Mouse (Mus musculus) midbrain, embryonic 14.5 days (tissue): ENCODE data around the gene Cdh13. TPM values are rescaled to one million over a fixed set of nuclear protein-coding genes. Genes with fewer than 3 reads are reported as not detected.
A peak's percentile ranks its signal among the peaks of the same experiment; 100 is the strongest.

Experiments
- ATAC-seq: fragments of 200-750 bp; cut with Nextera tagmentation; 2 replicates; pipeline ENCODE4 v1.8.0; 2017; ENCODE audit warnings: moderate number of reproducible peaks, moderate library complexity; ENCODE audit not compliant: low FRiP score, low TSS enrichment
- DNase-seq: peaks from one replicate; pipeline ENCODE4 v3.0.0-alpha.2; 2015
- H3K27ac ChIP-seq: fragments of 300-500 bp; sonication (generic); replicated peaks from 2 replicates; pipeline ENCODE4 v1.5.1; 2014; ENCODE audit warnings: mild to moderate bottlenecking, low read depth, low read length, moderate library complexity
- H3K27me3 ChIP-seq: fragments of 300-500 bp; sonication (generic); 2 replicates; pipeline ENCODE4 v1.6.1; 2014; ENCODE audit warnings: low read length, control low read depth, mixed read lengths; ENCODE audit not compliant: control insufficient read depth, insufficient read depth
- H3K36me3 ChIP-seq: fragments of 300-500 bp; sonication (generic); 2 replicates; pipeline ENCODE4 v1.6.1; 2014; ENCODE audit warnings: low read length, control low read depth; ENCODE audit not compliant: control insufficient read depth, insufficient read depth
- H3K4me1 ChIP-seq: fragments of 300-500 bp; sonication (generic); 2 replicates; pipeline ENCODE4 v1.6.1; 2014; ENCODE audit warnings: mild to moderate bottlenecking, antibody characterized with exemption, low read length, control low read depth; ENCODE audit not compliant: control insufficient read depth, insufficient read depth
- H3K4me2 ChIP-seq: fragments of 300-500 bp; sonication (generic); 2 replicates; pipeline ENCODE4 v1.6.1; 2014; ENCODE audit warnings: mild to moderate bottlenecking, low read length, moderate library complexity
- H3K4me3 ChIP-seq: fragments of 300-500 bp; sonication (generic); replicated peaks from 2 replicates; pipeline ENCODE4 v1.5.1; 2014; ENCODE audit warnings: low read depth, low read length
- H3K9ac ChIP-seq: fragments of 300-500 bp; sonication (generic); replicated peaks from 2 replicates; pipeline ENCODE4 v1.6.1; 2014; ENCODE audit warnings: mild to moderate bottlenecking, low read length, moderate library complexity
- H3K9me3 ChIP-seq: fragments of 300-500 bp; sonication (generic); 2 replicates; pipeline ENCODE4 v1.6.1; 2016; ENCODE audit warnings: low read length, control low read depth, mixed read lengths; ENCODE audit not compliant: control insufficient read depth
- WGBS: fragments of 180-500 bp; shearing (Covaris S2); extraction: QIAGEN DNeasy Blood & Tissue Kit; methylation state at CpG from one replicate; pipeline ENCODE4 v1.1.7; 2014; 5-methylcytosine and 5-hydroxymethylcytosine counted together
- polyA plus RNA-seq: library from polyadenylated mRNA; unstranded; fragments of >200 nt; fragmentation: Nextera tagmentation; extraction: Ambion mirVana; gene quantifications from 2 replicates; pipeline ENCODE4 v1.2.1, GENCODE M21; 2014

Gene Cdh13
- polyA plus RNA-seq, 1 experiment from 2014 or later = 143 TPM

GRCm38 (mm10) chr8:118938025-118938424 lies 654.5 kb downstream of the Cdh13 start:
- Histone ChIP-seq H3K36me3 (no peaks in the 10 kb centered on the region), H3K27me3 (no peaks in the 10 kb centered on the region), H3K27ac (no peak overlapping the region), H3K4me3 (no peak overlapping the region), H3K9me3 (no peaks in the 10 kb centered on the region), H3K4me1 (peaks cover 5% of the 10 kb centered on the region; the same call in 1 of the 2 replicates), H3K9ac (no peak overlapping the region), H3K4me2 (peak overlapping the region; percentile 5; the same call in 1 of the 2 replicates)
- DNase-seq (peak; percentile 47), ATAC-seq (no peak)
- 11% methylated on average over 8 of the region's 8 CpGs for WGBS

DNA sequence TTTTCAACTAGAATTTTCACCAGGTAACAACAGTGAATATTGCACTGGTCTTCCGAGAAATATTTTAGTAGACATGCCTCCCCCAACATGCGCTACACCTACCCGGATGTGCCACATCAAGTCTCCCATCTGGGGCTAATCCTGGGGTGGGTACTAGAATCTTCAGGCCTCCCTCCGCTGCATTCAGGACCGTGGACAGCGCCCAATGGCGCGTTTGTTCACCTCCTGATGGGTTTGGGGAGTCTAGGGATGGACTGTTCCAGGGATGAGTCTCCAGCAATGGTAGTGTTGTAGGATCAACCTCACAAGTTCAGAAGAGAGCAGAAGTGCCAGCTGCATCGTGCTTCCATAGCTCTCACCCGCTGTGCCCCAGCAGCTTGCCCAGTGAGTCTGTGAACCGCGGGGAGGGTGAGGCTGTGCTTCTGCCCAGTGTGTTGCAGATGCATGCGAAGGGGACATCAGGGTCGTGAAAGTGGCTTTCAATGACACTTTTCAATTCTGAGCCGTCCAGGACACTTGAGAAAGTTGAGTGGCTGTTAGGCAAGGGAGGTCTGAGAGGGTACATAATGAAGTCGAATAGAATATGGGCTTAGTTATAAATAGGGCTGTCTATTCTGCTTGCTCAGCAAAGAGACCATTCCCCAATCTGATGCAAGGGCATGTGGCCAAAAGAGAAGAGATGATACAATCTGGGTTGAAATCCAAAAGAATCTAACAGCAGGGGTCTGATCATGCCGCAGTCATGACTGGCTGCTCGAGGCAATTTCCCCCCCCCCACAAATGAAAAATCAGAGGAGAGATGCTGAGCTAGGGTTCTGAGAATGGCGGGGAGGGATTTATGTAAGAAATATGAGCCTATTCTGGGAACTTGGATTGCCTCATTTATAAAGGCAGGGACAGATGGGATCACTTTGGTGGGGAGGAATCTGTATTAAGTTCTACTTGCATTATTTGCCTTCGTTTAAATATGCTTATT lies 668.5 kb downstream of the Cdh13 start:
- Histone ChIP-seq H3K36me3 (no peaks in the 10 kb centered on the region), H3K27ac (no peak overlapping the region), H3K4me2 (no peak overlapping the region), H3K9me3 (no peaks in the 10 kb centered on the region), H3K9ac (no peak overlapping the region), H3K4me1 (no peaks in the 10 kb centered on the region), H3K27me3 (no peaks in the 10 kb centered on the region), H3K4me3 (no peak overlapping the region)
- ATAC-seq (no peak), DNase-seq (no peak)
- WGBS = 59% methylated on average over 20 of the region's 20 CpGs

DNA sequence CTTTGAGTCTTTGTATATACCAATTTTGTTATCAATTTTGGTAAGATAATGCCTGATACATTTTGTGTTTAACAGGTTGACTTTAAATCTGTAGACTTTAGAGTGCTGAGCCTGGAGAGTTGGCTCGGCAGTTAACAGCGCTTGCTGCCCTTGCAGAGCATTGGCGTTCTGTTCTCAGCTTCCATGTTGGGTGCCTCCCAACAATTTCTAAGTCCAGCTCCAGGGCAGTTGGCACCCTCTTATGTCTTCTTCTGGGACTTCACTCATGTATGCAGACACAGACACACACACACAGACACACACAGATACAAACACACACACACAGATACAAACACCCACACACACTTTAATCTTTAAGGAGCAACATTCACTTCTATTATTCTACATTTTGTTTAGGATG lies 672.6 kb downstream of the Cdh13 start:
- no peak overlapping the region for H3K27ac ChIP-seq
- no peaks in the 10 kb centered on the region for H3K4me1 ChIP-seq
- no peaks in the 10 kb centered on the region for H3K27me3 ChIP-seq
- H3K36me3 ChIP-seq = no peaks in the 10 kb centered on the region
- DNase-seq (no peak), ATAC-seq (no peak)
- WGBS = 93% methylated on average over 3 of the region's 3 CpGs
- H3K9me3 ChIP-seq = no peaks in the 10 kb centered on the region
- H3K4me3 ChIP-seq = no peak overlapping the region
- H3K9ac ChIP-seq = no peak overlapping the region
- no peak overlapping the region for H3K4me2 ChIP-seq

DNA sequence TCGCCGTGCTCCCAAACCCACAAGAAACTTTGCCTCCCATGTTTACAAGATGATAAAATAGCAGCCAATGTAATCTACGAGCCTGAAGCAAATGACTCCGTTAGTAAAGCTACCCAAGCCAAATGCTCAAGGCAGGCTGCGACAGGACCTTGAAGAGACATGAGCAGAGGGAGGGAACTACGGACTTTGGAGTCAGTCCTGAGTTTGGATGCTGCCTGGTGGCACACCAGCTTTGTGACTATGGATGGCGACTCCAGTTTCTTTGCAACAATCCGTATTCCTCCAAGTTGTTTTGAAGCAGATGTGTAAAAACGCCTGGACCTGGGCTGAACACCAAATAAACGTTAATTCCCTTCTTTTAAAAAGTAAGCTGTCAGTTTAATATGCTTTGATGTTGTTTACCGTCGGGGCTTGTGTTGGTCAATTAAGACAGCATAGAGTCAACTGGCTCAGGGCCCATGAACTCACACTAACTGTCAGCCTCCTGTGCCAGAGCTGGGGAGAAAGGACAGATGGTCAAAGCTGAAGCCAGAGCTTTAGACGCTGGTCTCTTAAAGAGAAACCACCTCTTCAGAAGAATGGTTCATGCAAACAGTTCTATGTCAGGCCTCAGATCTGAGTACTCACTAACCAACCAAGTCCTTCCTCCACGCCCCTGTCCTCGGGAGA lies 678.5 kb downstream of the Cdh13 start:
- Histone ChIP-seq H3K36me3 (no peaks in the 10 kb centered on the region), H3K27me3 (no peaks in the 10 kb centered on the region), H3K4me3 (no peak overlapping the region), H3K4me2 (no peak overlapping the region), H3K4me1 (no peaks in the 10 kb centered on the region), H3K27ac (no peak overlapping the region), H3K9ac (no peak overlapping the region), H3K9me3 (no peaks in the 10 kb centered on the region)
- 88% methylated on average over 15 of the region's 15 CpGs for WGBS
- ATAC-seq (no peak), DNase-seq (no peak)

DNA sequence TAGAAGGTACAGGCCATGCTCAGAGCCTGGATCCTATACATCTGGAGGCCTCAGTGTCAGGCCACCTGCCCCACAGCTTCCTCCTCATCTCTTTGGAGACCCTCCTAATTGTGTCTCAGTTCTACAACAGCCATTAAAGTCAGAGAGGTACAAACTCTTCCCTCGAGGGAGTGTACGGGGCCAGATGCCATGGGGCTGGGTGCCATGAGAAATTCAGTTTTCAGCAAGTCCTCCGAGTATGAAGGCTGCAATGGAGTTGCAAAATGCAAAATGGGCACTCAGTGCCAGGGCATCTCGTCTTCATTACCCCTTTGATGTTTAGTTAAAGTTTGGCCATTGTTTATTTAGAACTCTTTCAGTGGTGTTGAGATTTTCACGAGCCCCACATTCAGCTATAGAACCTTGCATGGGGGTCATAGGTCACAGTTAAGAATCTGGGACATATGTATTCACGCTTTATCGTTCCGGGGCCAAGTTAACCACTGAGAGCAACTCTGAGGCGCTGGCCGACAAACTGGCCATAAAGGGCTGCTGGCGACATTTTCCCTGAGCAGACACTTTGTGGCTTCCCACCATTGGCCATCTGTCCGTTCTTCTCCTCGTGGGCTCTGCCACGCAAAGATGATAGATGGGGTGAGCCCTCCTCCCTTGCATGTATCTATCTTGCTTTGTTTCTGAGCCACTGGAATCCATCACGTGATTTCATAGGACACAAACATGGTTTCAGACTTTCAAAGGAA lies 681.7 kb downstream of the Cdh13 start:
- Histone ChIP-seq H3K27ac (no peak overlapping the region), H3K4me2 (no peak overlapping the region), H3K9me3 (no peaks in the 10 kb centered on the region), H3K27me3 (no peaks in the 10 kb centered on the region), H3K36me3 (no peaks in the 10 kb centered on the region), H3K9ac (no peak overlapping the region), H3K4me1 (peaks cover 10% of the 10 kb centered on the region), H3K4me3 (no peak overlapping the region)
- no peak for DNase-seq
- WGBS = 89% methylated on average over 15 of the region's 15 CpGs
- no peak for ATAC-seq

GRCm38 (mm10) chr8:118968896-118969295 lies 685.4 kb downstream of the Cdh13 start:
- no peaks in the 10 kb centered on the region for H3K27me3 ChIP-seq
- peak overlapping the region; percentile 58; the same call in 1 of the 2 replicates for H3K27ac ChIP-seq
- peak; percentile 70 for DNase-seq
- no peaks in the 10 kb centered on the region for H3K36me3 ChIP-seq
- 46% methylated on average over 4 of the region's 4 CpGs for WGBS
- no peak for ATAC-seq
- H3K4me1 ChIP-seq = peaks cover 10% of the 10 kb centered on the region
- no peak overlapping the region for H3K9ac ChIP-seq
- no peaks in the 10 kb centered on the region for H3K9me3 ChIP-seq
- no peak overlapping the region for H3K4me2 ChIP-seq
- no peak overlapping the region for H3K4me3 ChIP-seq

GRCm38 (mm10) chr8:118979800-118980199 lies 696.3 kb downstream of the Cdh13 start:
- H3K36me3 ChIP-seq = no peaks in the 10 kb centered on the region
- no peak overlapping the region for H3K4me2 ChIP-seq
- no peak overlapping the region for H3K9ac ChIP-seq
- no peak overlapping the region for H3K4me3 ChIP-seq
- peak; percentile 69 for DNase-seq
- H3K27ac ChIP-seq = no peak overlapping the region
- peaks cover 4% of the 10 kb centered on the region; the same call in 1 of the 2 replicates for H3K9me3 ChIP-seq
- H3K27me3 ChIP-seq = no peaks in the 10 kb centered on the region
- WGBS = 23% methylated on average over 5 of the region's 5 CpGs
- no peak for ATAC-seq
- H3K4me1 ChIP-seq = no peaks in the 10 kb centered on the region

DNA sequence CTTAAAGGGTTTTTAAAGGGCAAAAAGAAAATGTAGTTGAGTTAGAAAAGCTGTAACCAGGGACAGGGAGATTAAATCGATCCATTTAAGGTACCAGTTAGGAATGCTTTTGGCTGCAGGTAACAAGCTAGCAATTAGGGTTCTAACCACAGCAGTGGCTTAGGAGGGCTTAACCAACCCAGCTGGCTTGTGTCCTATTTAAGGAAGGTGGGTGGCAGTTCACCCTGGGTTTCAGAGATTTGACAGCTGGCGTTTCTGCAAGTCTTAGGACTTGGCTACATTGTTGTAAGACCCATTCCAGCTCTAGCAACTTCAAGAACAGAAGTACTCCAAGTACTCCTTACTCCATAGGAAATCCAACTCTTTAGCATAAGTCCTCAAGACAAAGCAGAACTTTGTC lies 700.2 kb downstream of the Cdh13 start:
- 81% methylated on average over 2 of the region's 2 CpGs for WGBS

More for the DNA sequence above, 700.2 kb downstream of the Cdh13 start:
- Histone ChIP-seq H3K4me3 (no peak overlapping the region), H3K4me2 (no peak overlapping the region), H3K27ac (no peak overlapping the region), H3K9me3 (peaks cover 4% of the 10 kb centered on the region; the same call in 1 of the 2 replicates), H3K36me3 (no peaks in the 10 kb centered on the region), H3K4me1 (no peaks in the 10 kb centered on the region), H3K27me3 (no peaks in the 10 kb centered on the region), H3K9ac (no peak overlapping the region)
- DNase-seq = no peak
- ATAC-seq = no peak
